Mouse (Mus musculus): ENCODE measurements at regions not wholly inside any gene's neighbourhood (a gene's known extent, or its start where the extent isn't known, plus 50 kb on each side); places are given as distances from the start of the nearest gene placed in this dataset.

- ATAC-seq (replicated peaks; ENCODE audit: insufficient number of reproducible peaks, low FRiP score, low TSS enrichment): no peak
- WGBS (ENCODE audit: insufficient replicate concordance): 63% methylated on average over 4 of the region's 4 CpGs
- no peaks in the 10 kb centered on the region for H3K9me3 ChIP-seq (replicated peaks; ENCODE audit: control insufficient read depth, low read length)
- no peak overlapping the region for H3K9ac ChIP-seq (ENCODE audit: low read depth, low read length)
- peaks cover 11% of the 10 kb centered on the region for H3K4me1 ChIP-seq (ENCODE audit: control insufficient read depth, insufficient read depth, low read length)
- no peak overlapping the region for H3K27ac ChIP-seq (ENCODE audit: low read depth, low read length)
- no peak overlapping the region for H3K4me2 ChIP-seq
- H3K36me3 ChIP-seq (ENCODE audit: control insufficient read depth, insufficient read depth, low read length): no peaks in the 10 kb centered on the region
- H3K27me3 ChIP-seq (ENCODE audit: control insufficient read depth, insufficient read depth, low read length): no peaks in the 10 kb centered on the region
- no peak overlapping the region for H3K4me3 ChIP-seq (ENCODE audit: low read depth, low read length)
These were observed 284.8 kb downstream of the Pmp22 start for GRCm38 (mm10) chr11:63413621-63414020.

GRCm38 (mm10) chr11:63418042-63418776, 289.4 kb downstream of the Pmp22 start:
- Histone ChIP-seq H3K36me3 (ENCODE audit: control insufficient read depth, insufficient read depth, low read length) (no peaks in the 10 kb centered on the region), H3K27me3 (ENCODE audit: control insufficient read depth, insufficient read depth, low read length) (no peaks in the 10 kb centered on the region; the same call in 1 of the 2 replicates), H3K4me3 (ENCODE audit: low read depth, low read length) (no peak overlapping the region), H3K9me3 (replicated peaks; ENCODE audit: control insufficient read depth, low read length) (no peaks in the 10 kb centered on the region), H3K4me2 (no peak overlapping the region), H3K4me1 (ENCODE audit: control insufficient read depth, insufficient read depth, low read length) (0 out of 2 replicates have a peak, but pooled peaks cover 2% of the 10 kb centered on the region), H3K9ac (ENCODE audit: low read depth, low read length) (no peak overlapping the region), H3K27ac (ENCODE audit: low read depth, low read length) (no peak overlapping the region)
- no peak for ATAC-seq (replicated peaks; ENCODE audit: insufficient number of reproducible peaks, low FRiP score, low TSS enrichment)
- WGBS (ENCODE audit: insufficient replicate concordance): 69% methylated on average over 5 of the region's 5 CpGs

- ATAC-seq (replicated peaks; ENCODE audit: insufficient number of reproducible peaks, low FRiP score, low TSS enrichment): no peak
- no peaks in the 10 kb centered on the region; the same call in 1 of the 2 replicates for H3K27me3 ChIP-seq (ENCODE audit: control insufficient read depth, insufficient read depth, low read length)
- H3K4me2 ChIP-seq: no peak overlapping the region
- H3K9ac ChIP-seq (ENCODE audit: low read depth, low read length): no peak overlapping the region
- H3K27ac ChIP-seq (ENCODE audit: low read depth, low read length): no peak overlapping the region
- H3K4me3 ChIP-seq (ENCODE audit: low read depth, low read length): no peak overlapping the region
- no peaks in the 10 kb centered on the region for H3K9me3 ChIP-seq (replicated peaks; ENCODE audit: control insufficient read depth, low read length)
- no peaks in the 10 kb centered on the region for H3K36me3 ChIP-seq (ENCODE audit: control insufficient read depth, insufficient read depth, low read length)
- H3K4me1 ChIP-seq (ENCODE audit: control insufficient read depth, insufficient read depth, low read length): no peaks in the 10 kb centered on the region
- WGBS (ENCODE audit: insufficient replicate concordance): 72% methylated on average over 3 of the region's 3 CpGs
These were observed 291.6 kb downstream of the Pmp22 start for GRCm38 (mm10) chr11:63420341-63420740.

GRCm38 (mm10) chr11:63422069-63422468, 293.3 kb downstream of the Pmp22 start:
- Histone ChIP-seq H3K36me3 (ENCODE audit: control insufficient read depth, insufficient read depth, low read length) (no peaks in the 10 kb centered on the region), H3K27me3 (ENCODE audit: control insufficient read depth, insufficient read depth, low read length) (no peaks in the 10 kb centered on the region; the same call in 1 of the 2 replicates)
- WGBS (ENCODE audit: insufficient replicate concordance): 73% methylated on average over 3 of the region's 3 CpGs

GRCm38 (mm10) chr11:63424319-63424718, 295.5 kb downstream of the Pmp22 start:
- H3K27ac ChIP-seq (ENCODE audit: low read depth, low read length): no peak overlapping the region
- no peak overlapping the region for H3K4me2 ChIP-seq
- no peaks in the 10 kb centered on the region for H3K9me3 ChIP-seq (replicated peaks; ENCODE audit: control insufficient read depth, low read length)
- 61% methylated on average over 3 of the region's 3 CpGs for WGBS (ENCODE audit: insufficient replicate concordance)
- no peak overlapping the region for H3K9ac ChIP-seq (ENCODE audit: low read depth, low read length)
- no peak overlapping the region for H3K4me3 ChIP-seq (ENCODE audit: low read depth, low read length)
- no peaks in the 10 kb centered on the region for H3K4me1 ChIP-seq (ENCODE audit: control insufficient read depth, insufficient read depth, low read length)
- no peaks in the 10 kb centered on the region for H3K36me3 ChIP-seq (ENCODE audit: control insufficient read depth, insufficient read depth, low read length)
- H3K27me3 ChIP-seq (ENCODE audit: control insufficient read depth, insufficient read depth, low read length): no peaks in the 10 kb centered on the region; the same call in 1 of the 2 replicates
- ATAC-seq (replicated peaks; ENCODE audit: insufficient number of reproducible peaks, low FRiP score, low TSS enrichment): no peak

More at GRCm38 (mm10) chr11:63422069-63422468, 293.3 kb downstream of the Pmp22 start:
- no peaks in the 10 kb centered on the region for H3K4me1 ChIP-seq (ENCODE audit: control insufficient read depth, insufficient read depth, low read length)
- H3K9ac ChIP-seq (ENCODE audit: low read depth, low read length): no peak overlapping the region
- H3K4me3 ChIP-seq (ENCODE audit: low read depth, low read length): no peak overlapping the region
- H3K9me3 ChIP-seq (replicated peaks; ENCODE audit: control insufficient read depth, low read length): no peaks in the 10 kb centered on the region
- ATAC-seq (replicated peaks; ENCODE audit: insufficient number of reproducible peaks, low FRiP score, low TSS enrichment): no peak
- no peak overlapping the region for H3K27ac ChIP-seq (ENCODE audit: low read depth, low read length)
- H3K4me2 ChIP-seq: no peak overlapping the region

- ATAC-seq (replicated peaks; ENCODE audit: insufficient number of reproducible peaks, low FRiP score, low TSS enrichment): no peak
- H3K4me2 ChIP-seq: no peak overlapping the region
- WGBS (ENCODE audit: insufficient replicate concordance): 48% methylated on average over 11 of the region's 11 CpGs
- no peaks in the 10 kb centered on the region for H3K9me3 ChIP-seq (replicated peaks; ENCODE audit: control insufficient read depth, low read length)
- no peak overlapping the region for H3K4me3 ChIP-seq (ENCODE audit: low read depth, low read length)
- H3K9ac ChIP-seq (ENCODE audit: low read depth, low read length): no peak overlapping the region
- no peak overlapping the region for H3K27ac ChIP-seq (ENCODE audit: low read depth, low read length)
- H3K27me3 ChIP-seq (ENCODE audit: control insufficient read depth, insufficient read depth, low read length): no peaks in the 10 kb centered on the region; the same call in 1 of the 2 replicates
- no peaks in the 10 kb centered on the region for H3K4me1 ChIP-seq (ENCODE audit: control insufficient read depth, insufficient read depth, low read length)
- no peaks in the 10 kb centered on the region for H3K36me3 ChIP-seq (ENCODE audit: control insufficient read depth, insufficient read depth, low read length)
These were observed 297.0 kb downstream of the Pmp22 start for GRCm38 (mm10) chr11:63425741-63426140.

GRCm38 (mm10) chr11:63453786-63454185, 325.0 kb downstream of the Pmp22 start:
- no peaks in the 10 kb centered on the region for H3K4me1 ChIP-seq (ENCODE audit: control insufficient read depth, insufficient read depth, low read length)

GRCm38 (mm10) chr11:63454910-63455531, 326.2 kb downstream of the Pmp22 start:
- no peak overlapping the region for H3K4me2 ChIP-seq
- H3K27ac ChIP-seq (ENCODE audit: low read depth, low read length): no peak overlapping the region
- WGBS (ENCODE audit: insufficient replicate concordance): 35% methylated on average over 17 of the region's 17 CpGs
- no peaks in the 10 kb centered on the region for H3K27me3 ChIP-seq (ENCODE audit: control insufficient read depth, insufficient read depth, low read length)
- ATAC-seq (replicated peaks; ENCODE audit: insufficient number of reproducible peaks, low FRiP score, low TSS enrichment): no peak
- no peaks in the 10 kb centered on the region for H3K36me3 ChIP-seq (ENCODE audit: control insufficient read depth, insufficient read depth, low read length)
- H3K9ac ChIP-seq (ENCODE audit: low read depth, low read length): no peak overlapping the region
- no peaks in the 10 kb centered on the region for H3K4me1 ChIP-seq (ENCODE audit: control insufficient read depth, insufficient read depth, low read length)
- H3K9me3 ChIP-seq (replicated peaks; ENCODE audit: control insufficient read depth, low read length): no peaks in the 10 kb centered on the region
- no peak overlapping the region for H3K4me3 ChIP-seq (ENCODE audit: low read depth, low read length)

More at GRCm38 (mm10) chr11:63453786-63454185, 325.0 kb downstream of the Pmp22 start:
- Histone ChIP-seq H3K9ac (ENCODE audit: low read depth, low read length) (no peak overlapping the region), H3K4me2 (no peak overlapping the region), H3K27me3 (ENCODE audit: control insufficient read depth, insufficient read depth, low read length) (no peaks in the 10 kb centered on the region), H3K36me3 (ENCODE audit: control insufficient read depth, insufficient read depth, low read length) (no peaks in the 10 kb centered on the region), H3K27ac (ENCODE audit: low read depth, low read length) (no peak overlapping the region), H3K9me3 (replicated peaks; ENCODE audit: control insufficient read depth, low read length) (no peaks in the 10 kb centered on the region), H3K4me3 (ENCODE audit: low read depth, low read length) (no peak overlapping the region)
- 60% methylated on average over 5 of the region's 5 CpGs for WGBS (ENCODE audit: insufficient replicate concordance)
- ATAC-seq (replicated peaks; ENCODE audit: insufficient number of reproducible peaks, low FRiP score, low TSS enrichment): no peak

Measured in heart, embryonic 11.5 days (tissue).